15 mouse cellular contexts compared by ENCODE assay signal in genomic region chr11:68378419-68378818, GRCm38 (mm10). TPM values are rescaled to one million over a fixed set of nuclear protein-coding genes. Genes with fewer than 3 reads are reported as not detected.
DNase-seq lines count a peak whose midpoint lies in the region; ATAC-seq and TF ChIP-seq lines count a peak whose summit lies in the region.
"Had no signal": no experiment of that assay in that cellular context is flagged by ENCODE, and none has a peak within 500 bp of the region (broad histone marks: within the 10 kb centered on the region; RNA-seq: fewer than 3 reads in every experiment).

No protein-coding gene starts in this region.

- peak overlapping the region; percentile 15; the same call in 1 of the 2 replicates for H3K27ac ChIP-seq in forebrain, embryonic 12.5 days
- H3K27ac ChIP-seq in forebrain, postnatal 0 days (ENCODE audit: low read depth, low read length) = no peak overlapping the region
- peak overlapping the region; percentile 50; the same call in 1 of the 2 replicates for H3K27ac ChIP-seq in limb, embryonic 10.5 days
- no peak overlapping the region for H3K27ac ChIP-seq in neural tube, embryonic 12.5 days
- H3K27ac ChIP-seq: kidney, postnatal 0 days; liver, embryonic 12.5 days had no signal

- DNase-seq in forebrain, postnatal 0 days = no peak
- DNase-seq in embryo, embryonic 10.5 days (ENCODE audit: low spot score) = peak; percentile 71
- no peak for DNase-seq in limb, embryonic 10.5 days (ENCODE audit: low spot score)
- no peak for DNase-seq in left cerebral cortex, postnatal 36 days (ENCODE audit: low spot score in 2 of 2)
- DNase-seq in lung, postnatal 4 days = no peak
- DNase-seq: adrenal gland, postnatal 10 days; cerebellum, adult 9-11 months; layer of hippocampus, adult 9-11 months had no signal

- intact Hi-C loops in left cerebral cortex, postnatal 36 days (cut with DNase I) = no loop called here

- 8% methylated on average over 5 of the region's 5 CpGs for WGBS in forebrain, embryonic 12.5 days
- WGBS in forebrain, postnatal 0 days = 28% methylated on average over 5 of the region's 5 CpGs
- WGBS in limb, embryonic 10.5 days = 18% methylated on average over 5 of the region's 5 CpGs
- 4% methylated on average over 5 of the region's 5 CpGs for WGBS in neural tube, embryonic 12.5 days

- H3K27me3 ChIP-seq in forebrain, embryonic 12.5 days = peaks cover 52% of the 10 kb centered on the region
- peaks cover 5% of the 10 kb centered on the region for H3K27me3 ChIP-seq in forebrain, postnatal 0 days (ENCODE audit: insufficient read depth, low read length)
- H3K27me3 ChIP-seq in limb, embryonic 10.5 days (ENCODE audit: low read depth, poor library complexity, severe bottlenecking) = peaks cover 60% of the 10 kb centered on the region
- H3K27me3 ChIP-seq in neural tube, embryonic 12.5 days (replicated peaks) = peaks cover 16% of the 10 kb centered on the region

- 0 out of 2 replicates have a peak, but pooled peaks cover 6% of the 10 kb centered on the region for H3K36me3 ChIP-seq in forebrain, embryonic 12.5 days (replicated peaks)
- no peaks in the 10 kb centered on the region for H3K36me3 ChIP-seq in forebrain, postnatal 0 days (ENCODE audit: insufficient read depth)
- no peaks in the 10 kb centered on the region for H3K36me3 ChIP-seq in limb, embryonic 10.5 days
- H3K36me3 ChIP-seq in neural tube, embryonic 12.5 days = 0 out of 2 replicates have a peak, but pooled peaks cover 2% of the 10 kb centered on the region
- H3K36me3 ChIP-seq: liver, embryonic 12.5 days had no signal

- no peak overlapping the region for H3K4me3 ChIP-seq in forebrain, embryonic 12.5 days (replicated peaks)
- H3K4me3 ChIP-seq in forebrain, postnatal 0 days (ENCODE audit: low read depth, low read length) = no peak overlapping the region
- no peak overlapping the region for H3K4me3 ChIP-seq in limb, embryonic 10.5 days
- no peak overlapping the region for H3K4me3 ChIP-seq in neural tube, embryonic 12.5 days
- H3K4me3 ChIP-seq: liver, embryonic 12.5 days had no signal

- H3K4me1 ChIP-seq in forebrain, embryonic 12.5 days = peaks cover 32% of the 10 kb centered on the region
- no peaks in the 10 kb centered on the region for H3K4me1 ChIP-seq in forebrain, postnatal 0 days (ENCODE audit: insufficient read depth)
- H3K4me1 ChIP-seq in limb, embryonic 10.5 days = peaks cover 33% of the 10 kb centered on the region
- peaks cover 32% of the 10 kb centered on the region for H3K4me1 ChIP-seq in neural tube, embryonic 12.5 days
- H3K4me1 ChIP-seq: liver, embryonic 12.5 days had no signal

- no peak overlapping the region for H3K9ac ChIP-seq in forebrain, embryonic 12.5 days
- H3K9ac ChIP-seq in forebrain, postnatal 0 days = no peak overlapping the region
- 0 out of 2 replicates have a peak overlapping the region, but pooled peaks have one; percentile 21 for H3K9ac ChIP-seq in neural tube, embryonic 12.5 days
- H3K9ac ChIP-seq: liver, embryonic 12.5 days had no signal

- ATAC-seq in forebrain, embryonic 12.5 days (ENCODE audit: low FRiP score) = 0 out of 2 replicates have a peak, but pooled peaks have one; percentile 51
- no peak for ATAC-seq in forebrain, postnatal 0 days
- peak; percentile 65 for ATAC-seq in neural tube, embryonic 12.5 days (ENCODE audit: low FRiP score, low read depth)
- ATAC-seq in frontal cortex, adult (ENCODE audit: low TSS enrichment) = no peak
- ATAC-seq: liver, embryonic 12.5 days; lung, postnatal 0 days had no signal

- peak overlapping the region; percentile 34; the same call in 1 of the 2 replicates for H3K4me2 ChIP-seq in forebrain, embryonic 12.5 days
- no peak overlapping the region for H3K4me2 ChIP-seq in forebrain, postnatal 0 days (ENCODE audit: low read depth)
- peak overlapping the region; percentile 45 for H3K4me2 ChIP-seq in neural tube, embryonic 12.5 days (replicated peaks)
- H3K4me2 ChIP-seq: liver, embryonic 12.5 days had no signal

- H3K9me3 ChIP-seq in forebrain, embryonic 12.5 days = no peaks in the 10 kb centered on the region
- H3K9me3 ChIP-seq in forebrain, postnatal 0 days (ENCODE audit: low read length) = no peaks in the 10 kb centered on the region
- no peaks in the 10 kb centered on the region for H3K9me3 ChIP-seq in limb, embryonic 10.5 days (replicated peaks)
- no peaks in the 10 kb centered on the region for H3K9me3 ChIP-seq in neural tube, embryonic 12.5 days
- H3K9me3 ChIP-seq: liver, embryonic 12.5 days had no signal

- TF ChIP-seq CTCF in forebrain, postnatal 0 days (IDR thresholded peaks at IDR 0.05; ENCODE audit: low read depth) = no peak

RNA-seq across cellular contexts. Expression of gene Ntn1, which starts 22.2 kb away (rescaled TPM):
- polyA plus RNA-seq in forebrain, embryonic 12.5 days (2016; fragmentation: Nextera tagmentation; extraction: Ambion mirVana) = 14.2 and 18.1 TPM in 2 replicates
- 22.9 and 35.5 TPM in 2 replicates for total RNA-seq in forebrain, postnatal 0 days (2014; rRNA removed)
- polyA plus RNA-seq in forebrain, postnatal 0 days (2015; fragmentation: Nextera tagmentation; extraction: Ambion mirVana) = 4.0 and 6.0 TPM in 2 replicates
- polyA plus RNA-seq in limb, embryonic 10.5 days (2016; fragmentation: Nextera tagmentation; extraction: Ambion mirVana) = 4.8 and 7.7 TPM in 2 replicates
- 48.0 and 48.2 TPM in 2 replicates for polyA plus RNA-seq in neural tube, embryonic 12.5 days (2016; fragmentation: Nextera tagmentation; extraction: Ambion mirVana)
- 1 to 10 TPM; 5.5 to 7.5 TPM for total RNA-seq in left cerebral cortex, postnatal 36 days (2021)
- total RNA-seq: granulocyte monocyte progenitor cell, adult 5-6 weeks had no signal

RNA-seq across cellular contexts. Expression of gene Pik3r5, which starts 53.5 kb away (rescaled TPM):
- polyA plus RNA-seq in forebrain, embryonic 12.5 days (2016; fragmentation: Nextera tagmentation; extraction: Ambion mirVana) = 0.24 and 0.29 TPM in 2 replicates
- 0.54 and 1.8 TPM in 2 replicates for total RNA-seq in forebrain, postnatal 0 days (2014; rRNA removed)
- polyA plus RNA-seq in forebrain, postnatal 0 days (2015; fragmentation: Nextera tagmentation; extraction: Ambion mirVana) = 0.24 and 0.54 TPM in 2 replicates
- 1.3 and 1.5 TPM in 2 replicates for polyA plus RNA-seq in limb, embryonic 10.5 days (2016; fragmentation: Nextera tagmentation; extraction: Ambion mirVana)
- 1.3 TPM in 2 replicates for polyA plus RNA-seq in neural tube, embryonic 12.5 days (2016; fragmentation: Nextera tagmentation; extraction: Ambion mirVana)
- total RNA-seq in left cerebral cortex, postnatal 36 days (2021) = 1 to 10 TPM; 3.0 to 3.3 TPM

Comparison
In these comparisons a context has a peak if more than half of its experiments do, and no peak if none do; other contexts are left out.
1. ATAC-seq: peak in forebrain, embryonic 12.5 days (single experiment) and neural tube, embryonic 12.5 days (single experiment); none in forebrain, postnatal 0 days (single experiment) and frontal cortex, adult (single experiment).
2. H3K27ac ChIP-seq: peak in forebrain, embryonic 12.5 days (single experiment) and limb, embryonic 10.5 days (single experiment); none in forebrain, postnatal 0 days (single experiment) and neural tube, embryonic 12.5 days (single experiment).